Mouse (Mus musculus): ENCODE results near the gene Gpr34. TPM values are rescaled to one million over a fixed set of nuclear protein-coding genes. Genes with fewer than 3 reads are reported as not detected.

Gene Gpr34
- total RNA-seq, 2 experiments from 2014 or later: 10.8 to 13.2 TPM

- no peak for DNase-seq
These were observed 41.1 kb downstream of the Gpr34 start for GRCm38 (mm10) chrX:13673001-13673400.

- DNase-seq: no peak
These were observed 49.9 kb downstream of the Gpr34 start for GRCm38 (mm10) chrX:13681748-13682147.

- DNase-seq: no peak
These were observed 54.7 kb downstream of the Gpr34 start for GRCm38 (mm10) chrX:13686589-13686988.

DNA sequence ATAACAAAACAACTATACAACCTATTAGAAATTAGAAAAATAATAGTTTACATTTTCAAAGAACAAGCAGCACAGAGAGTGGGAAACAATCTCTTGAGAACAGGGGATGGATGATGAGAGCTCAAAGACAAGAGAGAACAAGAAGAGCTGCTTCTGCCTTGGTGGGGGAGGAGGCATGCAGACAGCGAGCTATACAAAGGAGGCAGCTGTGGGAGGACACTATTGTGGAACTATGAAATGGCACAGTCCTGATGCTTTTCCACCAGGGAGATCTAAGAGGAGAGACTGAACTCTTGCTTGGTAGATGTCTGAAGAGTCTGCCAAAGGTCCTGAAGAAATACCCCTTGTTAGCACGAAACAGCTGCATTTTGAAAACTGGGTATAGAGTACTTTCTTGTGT, 56.5 kb downstream of the Gpr34 start:
- peak in 1 of 2 experiments; percentile 6 for DNase-seq

Small RNA genes within 50 kb of the gene (microRNA-seq; reads per million reads assigned to microRNA genes)
- 0 reads per million in 2 experiments for gene Gm25246

Other genes starting within 250 kb of the Gpr34 start
- 1 to 10 TPM in 1 of 2 experiments, under 1 TPM in 1; 0.95 to 1.1 TPM for gene Nyx, start 166.0 kb upstream of the Gpr34 start, total RNA-seq (2021)
- gene Gpr82, start 29.3 kb downstream of the Gpr34 start, total RNA-seq (2021): not detected
- gene Cask, start 219.3 kb downstream of the Gpr34 start, total RNA-seq (2021): 10 to 100 TPM; 81.2 to 84.8 TPM

Measured in layer of hippocampus, postnatal 36 days (tissue).